Mouse (Mus musculus) erythroblast, embryonic 14.5 days (primary cell): ENCODE measurements around the gene Exoc6b. TPM values are rescaled to one million over a fixed set of nuclear protein-coding genes. Genes with fewer than 3 reads are reported as not detected.
"Not testable (repeated sequence)": the region's sequence is repeated elsewhere in the genome, so short reads cannot be mapped to it uniquely, and the experiment has no call there.

Source experiments
- H3K27me3 ChIP-seq: 2 replicates; pipeline ENCODE4 v1.6.1; 2012; ENCODE audit warnings: inconsistent platforms; ENCODE audit not compliant: control insufficient read depth
- H3K36me3 ChIP-seq: 2 replicates; pipeline ENCODE4 v1.6.1; 2012; ENCODE audit warnings: mild to moderate bottlenecking, inconsistent platforms; ENCODE audit not compliant: control insufficient read depth
- H3K4me1 ChIP-seq: 2 replicates; pipeline ENCODE4 v1.6.1; 2012; ENCODE audit warnings: inconsistent platforms; ENCODE audit not compliant: control insufficient read depth
- H3K4me3 ChIP-seq: replicated peaks from 2 replicates; pipeline ENCODE3; 2012; ENCODE audit warnings: moderate library complexity, mild to moderate bottlenecking, inconsistent platforms
- H3K9me3 ChIP-seq: 2 replicates; pipeline ENCODE4 v1.6.1; 2012; ENCODE audit warnings: low read length, inconsistent platforms, mixed read lengths; ENCODE audit not compliant: control insufficient read depth
- GATA1 ChIP-seq: IDR thresholded peaks from 2 replicates; pipeline ENCODE4 v1.6.1; 2012; ENCODE audit warnings: low read length, inconsistent platforms, mixed read lengths
- TAL1 ChIP-seq: IDR thresholded peaks from 3 replicates; pipeline ENCODE4 v1.6.1; 2012; ENCODE audit warnings: low read length, inconsistent platforms, mixed read lengths
- polyA plus RNA-seq: library from polyadenylated mRNA; stranded (reverse); fragments of >175 nt; gene quantifications from 2 replicates; pipeline ENCODE4 v1.2.3, GENCODE M21; 2012

Gene Exoc6b
- 0.04 TPM in 1 of 2 replicates, not detected in the other for polyA plus RNA-seq

GRCm38 (mm10) chr6:85069023-85069985, at the start of gene Exoc6b:
Gene Exoc6b (minus strand): TSS chr6:85069513.
- Histone ChIP-seq H3K36me3 (no peaks in the 10 kb centered on the region), H3K9me3 (no peaks in the 10 kb centered on the region), H3K4me3 (peak within 1 kb of the TSS; percentile 76), H3K4me1 (peaks cover 14% of the 10 kb centered on the region), H3K27me3 (peaks cover 26% of the 10 kb centered on the region)
- no peak for TF ChIP-seq TAL1
- no peak for TF ChIP-seq GATA1

GRCm38 (mm10) chr6:85117545-85118511, 48.5 kb upstream of the Exoc6b start:
- H3K36me3 ChIP-seq, H3K9me3 ChIP-seq, H3K4me3 ChIP-seq, H3K4me1 ChIP-seq, H3K27me3 ChIP-seq: not testable (repeated sequence)

GRCm38 (mm10) chr6:85105033-85105615, 35.8 kb upstream of the Exoc6b start:
- H3K4me3 ChIP-seq, result no peak overlapping the region
- no peaks in the 10 kb centered on the region for H3K9me3 ChIP-seq
- no peaks in the 10 kb centered on the region for H3K4me1 ChIP-seq
- no peak for TF ChIP-seq TAL1
- no peak for TF ChIP-seq GATA1
- no peaks in the 10 kb centered on the region for H3K27me3 ChIP-seq
- no peaks in the 10 kb centered on the region for H3K36me3 ChIP-seq

- TF ChIP-seq TAL1 (no peak), GATA1 (no peak)
- Histone ChIP-seq H3K27me3 (no peaks in the 10 kb centered on the region), H3K4me3 (no peak overlapping the region), H3K9me3 (no peaks in the 10 kb centered on the region), H3K4me1 (no peaks in the 10 kb centered on the region), H3K36me3 (no peaks in the 10 kb centered on the region)
Measured at GRCm38 (mm10) chr6:85103321-85103720, 34.0 kb upstream of the Exoc6b start.

- no peak for TF ChIP-seq GATA1
- TF ChIP-seq TAL1, result no peak
- Histone ChIP-seq H3K27me3 (no peaks in the 10 kb centered on the region), H3K4me3 (no peak overlapping the region), H3K9me3 (no peaks in the 10 kb centered on the region), H3K36me3 (no peaks in the 10 kb centered on the region), H3K4me1 (no peaks in the 10 kb centered on the region)
Measured at GRCm38 (mm10) chr6:85096441-85096840, 27.1 kb upstream of the Exoc6b start.

- H3K27me3 ChIP-seq, result no peaks in the 10 kb centered on the region
- H3K4me3 ChIP-seq, result no peak overlapping the region
- H3K9me3 ChIP-seq, result no peaks in the 10 kb centered on the region
- H3K4me1 ChIP-seq, result no peaks in the 10 kb centered on the region
- no peak for TF ChIP-seq GATA1
- TF ChIP-seq TAL1, result no peak
- H3K36me3 ChIP-seq, result no peaks in the 10 kb centered on the region
Measured at GRCm38 (mm10) chr6:85087425-85087824, 18.1 kb upstream of the Exoc6b start.

- no peaks in the 10 kb centered on the region for H3K9me3 ChIP-seq
- no peaks in the 10 kb centered on the region for H3K27me3 ChIP-seq
- no peak for TF ChIP-seq GATA1
- no peak for TF ChIP-seq TAL1
Measured at GRCm38 (mm10) chr6:85086645-85087044, 17.3 kb upstream of the Exoc6b start.

GRCm38 (mm10) chr6:85076179-85076720, 6.9 kb upstream of the Exoc6b start:
- not testable (repeated sequence) for H3K36me3 ChIP-seq, H3K9me3 ChIP-seq, H3K4me3 ChIP-seq, H3K27me3 ChIP-seq, H3K4me1 ChIP-seq

More at GRCm38 (mm10) chr6:85086645-85087044, 17.3 kb upstream of the Exoc6b start:
- Histone ChIP-seq H3K4me1 (no peaks in the 10 kb centered on the region), H3K4me3 (no peak overlapping the region), H3K36me3 (no peaks in the 10 kb centered on the region)
